Mouse (Mus musculus): Measurements from ENCODE around the gene Xlr5a. TPM values are rescaled to one million over a fixed set of nuclear protein-coding genes. Genes with fewer than 3 reads are reported as not detected.
"Not testable (repeated sequence)": the region's sequence is repeated elsewhere in the genome, so short reads cannot be mapped to it uniquely, and the experiment has no call there.

Xlr5a gene
- total RNA-seq, 2 experiments from 2014 or later = not detected

- Histone ChIP-seq H3K4me3 (peak overlapping the region; percentile 70), H3K27ac (peak overlapping the region; percentile 94)
- DNase-seq (ENCODE audit: extremely low spot score in 1 of 2, low spot score in 2 of 2) = no peak
- no peak for TF ChIP-seq CTCF (IDR thresholded peaks at IDR 0.05)
- intact Hi-C loops (cut with DNase I) = loop anchor here (2.0 to 10.0 kb wide), 4 partner anchors 114 to 426 kb away; partner anchors contain the start of genes Atp2b3, Pnma3 and Zfp275
These were observed 63.5 kb downstream of the Xlr5a start for GRCm38 (mm10) chrX:73229288-73229687.

- peak overlapping the region; percentile 94 for H3K27ac ChIP-seq
- peak; percentile 49 to 52 for DNase-seq (ENCODE audit: extremely low spot score in 1 of 2, low spot score in 2 of 2)
- peak overlapping the region; percentile 70 for H3K4me3 ChIP-seq
- intact Hi-C loops (cut with DNase I) = loop anchor here (2.0 to 10.0 kb wide), 4 partner anchors 114 to 426 kb away; partner anchors contain the start of genes Atp2b3, Pnma3 and Zfp275
- no peak for TF ChIP-seq CTCF (IDR thresholded peaks at IDR 0.05)
These were observed 64.1 kb downstream of the Xlr5a start for GRCm38 (mm10) chrX:73228606-73229214.

GRCm38 (mm10) chrX:73227914-73228605, 64.7 kb downstream of the Xlr5a start, which contains the start of gene F8a:
Gene F8a (plus strand): TSS chrX:73228291.
- Histone ChIP-seq H3K4me3 (peak within 1 kb of the TSS; percentile 70), H3K27ac (peak within 1 kb of the TSS; percentile 94)
- TF ChIP-seq CTCF (IDR thresholded peaks at IDR 0.05) = no peak
- intact Hi-C loops (cut with DNase I) = loop anchor here (2.0 to 10.0 kb wide), 4 partner anchors 115 to 427 kb away; partner anchors contain the start of genes Atp2b3, Pnma3 and Zfp275
- peak; percentile 69 to 74 for DNase-seq (ENCODE audit: extremely low spot score in 1 of 2, low spot score in 2 of 2)

GRCm38 (mm10) chrX:73225365-73225764, 67.4 kb downstream of the Xlr5a start:
- no peak overlapping the region for H3K27ac ChIP-seq
- no peak for DNase-seq (ENCODE audit: extremely low spot score in 1 of 2, low spot score in 2 of 2)
- H3K4me3 ChIP-seq = no peak overlapping the region
- no peak for TF ChIP-seq CTCF (IDR thresholded peaks at IDR 0.05)
- intact Hi-C loops (cut with DNase I) = loop anchor here (5.0 to 10.0 kb wide), 3 partner anchors 161 to 429 kb away; partner anchors contain the start of genes Atp2b3 and Pnma3

- H3K4me3 ChIP-seq; DNase-seq (ENCODE audit: extremely low spot score in 1 of 2, low spot score in 2 of 2); intact Hi-C loops (cut with DNase I); H3K27ac ChIP-seq: not testable (repeated sequence)
These were observed 78.8 kb downstream of the Xlr5a start, which contains the start of gene Xlr4b for GRCm38 (mm10) chrX:73213819-73214564. Gene Xlr4b (plus strand): TSS chrX:73214333.

GRCm38 (mm10) chrX:73191934-73192333, 100.8 kb downstream of the Xlr5a start, which contains the start of gene Xlr3b:
Gene Xlr3b (plus strand): TSS chrX:73192207.
- intact Hi-C loops (cut with DNase I); H3K27ac ChIP-seq; H3K4me3 ChIP-seq: not testable (repeated sequence)
- peak in 1 of 2 experiments; percentile 10 for DNase-seq (ENCODE audit: extremely low spot score in 1 of 2, low spot score in 2 of 2)

- intact Hi-C loops (cut with DNase I); H3K4me3 ChIP-seq; H3K27ac ChIP-seq; DNase-seq (ENCODE audit: extremely low spot score in 1 of 2, low spot score in 2 of 2): not testable (repeated sequence)
These were observed 115.9 kb downstream of the Xlr5a start, which contains the start of gene Spin2d for GRCm38 (mm10) chrX:73176889-73177288. Gene Spin2d (minus strand): TSS chrX:73176989.

GRCm38 (mm10) chrX:73149350-73149749, 143.4 kb downstream of the Xlr5a start, which contains the start of gene DXBay18:
Gene DXBay18 (minus strand): TSS chrX:73149450.
- H3K4me3 ChIP-seq; DNase-seq (ENCODE audit: extremely low spot score in 1 of 2, low spot score in 2 of 2); intact Hi-C loops (cut with DNase I): not testable (repeated sequence)

GRCm38 (mm10) chrX:73148496-73148895, 144.3 kb downstream of the Xlr5a start, which contains the start of gene Xlr5b:
Gene Xlr5b (plus strand): TSS chrX:73148796.
- DNase-seq (ENCODE audit: extremely low spot score in 1 of 2, low spot score in 2 of 2); intact Hi-C loops (cut with DNase I); H3K27ac ChIP-seq; H3K4me3 ChIP-seq: not testable (repeated sequence)

More at GRCm38 (mm10) chrX:73149350-73149749, 143.4 kb downstream of the Xlr5a start, which contains the start of gene DXBay18:
- not testable (repeated sequence) for H3K27ac ChIP-seq

GRCm38 (mm10) chrX:73143218-73143618, 149.6 kb downstream of the Xlr5a start:
- H3K27ac ChIP-seq; DNase-seq (ENCODE audit: extremely low spot score in 1 of 2, low spot score in 2 of 2); intact Hi-C loops (cut with DNase I); H3K4me3 ChIP-seq: not testable (repeated sequence)

- H3K27ac ChIP-seq; intact Hi-C loops (cut with DNase I): not testable (repeated sequence)
These were observed 169.6 kb downstream of the Xlr5a start for GRCm38 (mm10) chrX:73122859-73123829.

GRCm38 (mm10) chrX:73116747-73117146, 176.0 kb downstream of the Xlr5a start, which contains the start of gene Gm14685:
Gene Gm14685 (plus strand): TSS chrX:73117047.
- DNase-seq (ENCODE audit: extremely low spot score in 1 of 2, low spot score in 2 of 2); intact Hi-C loops (cut with DNase I); H3K4me3 ChIP-seq; H3K27ac ChIP-seq: not testable (repeated sequence)

More at GRCm38 (mm10) chrX:73122859-73123829, 169.6 kb downstream of the Xlr5a start:
- not testable (repeated sequence) for H3K4me3 ChIP-seq; DNase-seq (ENCODE audit: extremely low spot score in 1 of 2, low spot score in 2 of 2)

GRCm38 (mm10) chrX:73096941-73097508, 195.8 kb downstream of the Xlr5a start, which contains the start of gene Xlr3a:
Gene Xlr3a (minus strand): TSS chrX:73097095.
- DNase-seq (ENCODE audit: extremely low spot score in 1 of 2, low spot score in 2 of 2); H3K27ac ChIP-seq; H3K4me3 ChIP-seq; intact Hi-C loops (cut with DNase I): not testable (repeated sequence)

GRCm38 (mm10) chrX:73082267-73083055, 210.3 kb downstream of the Xlr5a start, which contains the start of gene Xlr4a:
Gene Xlr4a (minus strand): TSS chrX:73082478.
- intact Hi-C loops (cut with DNase I); H3K27ac ChIP-seq; H3K4me3 ChIP-seq; DNase-seq (ENCODE audit: extremely low spot score in 1 of 2, low spot score in 2 of 2): not testable (repeated sequence)
